Mouse (Mus musculus) ES-E14 (cell line): ENCODE results near the gene Slc2a8.

Experiments used
- CHD2 ChIP-seq: IDR thresholded peaks from 2 replicates; pipeline ENCODE4 v1.6.1; 2014; ENCODE audit warnings: mild to moderate bottlenecking, low read depth, low read length, inconsistent platforms
- HCFC1 ChIP-seq: IDR thresholded peaks from 2 replicates; pipeline ENCODE4 v1.6.1; 2012; ENCODE audit warnings: low read length, inconsistent platforms, borderline replicate concordance; ENCODE audit not compliant: insufficient read depth
- ZNF384 ChIP-seq: IDR thresholded peaks from 2 replicates; pipeline ENCODE4 v1.6.1; 2012; ENCODE audit warnings: low read depth, low read length, inconsistent platforms

- TF ChIP-seq HCFC1: no peak
- no peak for TF ChIP-seq ZNF384
- no peak for TF ChIP-seq CHD2
These were observed 54.2 kb downstream of the Slc2a8 start for GRCm38 (mm10) chr2:32927624-32928234.
